Mouse (Mus musculus): ENCODE data around the gene Cops7a. TPM values are rescaled to one million over a fixed set of nuclear protein-coding genes. Genes with fewer than 3 reads are reported as not detected.

The Cops7a gene
- polyA plus RNA-seq, 1 experiment from 2014 or later, result 141 TPM

- peaks cover 39% of the 10 kb centered on the region for H3K27me3 ChIP-seq (ENCODE audit: low read depth, poor library complexity, severe bottlenecking)
- H3K4me1 ChIP-seq, result peaks cover 70% of the 10 kb centered on the region
- H3K4me3 ChIP-seq, result 0 out of 2 replicates have a peak overlapping the region, but pooled peaks have one; percentile 6
- WGBS, result 78% methylated on average over 14 of the region's 14 CpGs
- DNase-seq (ENCODE audit: low spot score), result no peak
- H3K9me3 ChIP-seq (replicated peaks), result no peaks in the 10 kb centered on the region
- peak overlapping the region; percentile 19; the same call in 1 of the 2 replicates for H3K27ac ChIP-seq
- H3K36me3 ChIP-seq, result peaks cover 30% of the 10 kb centered on the region
Measured at GRCm38 (mm10) chr6:124913721-124914285, 51.5 kb downstream of the Cops7a start.

GRCm38 (mm10) chr6:124913214-124913613, 52.1 kb downstream of the Cops7a start:
- DNase-seq (ENCODE audit: low spot score), result no peak
- H3K4me1 ChIP-seq, result peaks cover 64% of the 10 kb centered on the region
- H3K27me3 ChIP-seq (ENCODE audit: low read depth, poor library complexity, severe bottlenecking), result peaks cover 45% of the 10 kb centered on the region
- 0 out of 2 replicates have a peak overlapping the region, but pooled peaks have one; percentile 6 for H3K4me3 ChIP-seq
- H3K27ac ChIP-seq, result no peak overlapping the region
- WGBS, result 80% methylated on average over 6 of the region's 6 CpGs
- H3K36me3 ChIP-seq, result peaks cover 30% of the 10 kb centered on the region
- no peaks in the 10 kb centered on the region for H3K9me3 ChIP-seq (replicated peaks)

- Histone ChIP-seq H3K9me3 (replicated peaks) (no peaks in the 10 kb centered on the region), H3K4me3 (0 out of 2 replicates have a peak within 1 kb of the TSS, but pooled peaks have one; percentile 6), H3K27me3 (ENCODE audit: low read depth, poor library complexity, severe bottlenecking) (peaks cover 48% of the 10 kb centered on the region), H3K4me1 (peaks cover 52% of the 10 kb centered on the region), H3K27ac (peak within 1 kb of the TSS; percentile 84; the same call in 1 of the 2 replicates), H3K36me3 (peaks cover 30% of the 10 kb centered on the region)
- WGBS, result 14% methylated on average over 13 of the region's 13 CpGs
- DNase-seq (ENCODE audit: low spot score), result no peak
Measured at GRCm38 (mm10) chr6:124911533-124912218, 53.7 kb downstream of the Cops7a start, which contains the start of gene Lag3. Gene Lag3 (minus strand): TSS chr6:124911705.

- H3K4me3 ChIP-seq, result peak overlapping the region; percentile 45
- H3K4me1 ChIP-seq, result peaks cover 43% of the 10 kb centered on the region
- WGBS, result 2% methylated on average over 32 of the region's 32 CpGs
- H3K9me3 ChIP-seq (replicated peaks), result no peaks in the 10 kb centered on the region
- DNase-seq (ENCODE audit: low spot score), result peak; percentile 64
- peaks cover 28% of the 10 kb centered on the region for H3K36me3 ChIP-seq
- peaks cover 48% of the 10 kb centered on the region for H3K27me3 ChIP-seq (ENCODE audit: low read depth, poor library complexity, severe bottlenecking)
- peak overlapping the region; percentile 84 for H3K27ac ChIP-seq
Measured at GRCm38 (mm10) chr6:124910032-124910431, 55.3 kb downstream of the Cops7a start.

Other genes with a start within 250 kb of the Cops7a start
- gene Ptpn6, start 226.8 kb downstream of the Cops7a start, polyA plus RNA-seq (2016; fragmentation: Nextera tagmentation; extraction: Ambion mirVana), result 6.2 and 7.6 TPM in 2 replicates
- 384 and 460 TPM in 2 replicates for gene Grcc10, start 224.2 kb downstream of the Cops7a start, polyA plus RNA-seq (2016; fragmentation: Nextera tagmentation; extraction: Ambion mirVana)
- not detected in 2 replicates for gene Gm45234, start 209.5 kb downstream of the Cops7a start, polyA plus RNA-seq (2016; fragmentation: Nextera tagmentation; extraction: Ambion mirVana)
- 12.9 and 14.8 TPM in 2 replicates for gene Atn1, start 209.0 kb downstream of the Cops7a start, polyA plus RNA-seq (2016; fragmentation: Nextera tagmentation; extraction: Ambion mirVana)
- gene Eno2, start 195.9 kb downstream of the Cops7a start, polyA plus RNA-seq (2016; fragmentation: Nextera tagmentation; extraction: Ambion mirVana), result 0.69 and 1.5 TPM in 2 replicates
- gene Lrrc23, start 185.8 kb downstream of the Cops7a start, polyA plus RNA-seq (2016; fragmentation: Nextera tagmentation; extraction: Ambion mirVana), result 0.35 and 0.68 TPM in 2 replicates
- gene Spsb2, start 156.9 kb downstream of the Cops7a start, polyA plus RNA-seq (2016; fragmentation: Nextera tagmentation; extraction: Ambion mirVana), result 4.7 and 6.9 TPM in 2 replicates
- gene Tpi1, start 151.2 kb downstream of the Cops7a start, polyA plus RNA-seq (2016; fragmentation: Nextera tagmentation; extraction: Ambion mirVana), result 831 and 927 TPM in 2 replicates
- 200 and 209 TPM in 2 replicates for gene Usp5, start 136.1 kb downstream of the Cops7a start, polyA plus RNA-seq (2016; fragmentation: Nextera tagmentation; extraction: Ambion mirVana)
- gene Cdca3, start 136.0 kb downstream of the Cops7a start, polyA plus RNA-seq (2016; fragmentation: Nextera tagmentation; extraction: Ambion mirVana), result 243 and 250 TPM in 2 replicates
- gene Gnb3, start 125.3 kb downstream of the Cops7a start, polyA plus RNA-seq (2016; fragmentation: Nextera tagmentation; extraction: Ambion mirVana), result 0.34 and 0.35 TPM in 2 replicates
- gene P3h3, start 107.8 kb downstream of the Cops7a start, polyA plus RNA-seq (2016; fragmentation: Nextera tagmentation; extraction: Ambion mirVana), result 17.3 and 26.8 TPM in 2 replicates
- 0.59 and 1.2 TPM in 2 replicates for gene Gpr162, start 101.6 kb downstream of the Cops7a start, polyA plus RNA-seq (2016; fragmentation: Nextera tagmentation; extraction: Ambion mirVana)
- gene Cd4, start 77.3 kb downstream of the Cops7a start, polyA plus RNA-seq (2016; fragmentation: Nextera tagmentation; extraction: Ambion mirVana), result not detected in 2 replicates
- gene Lag3, start 53.8 kb downstream of the Cops7a start, polyA plus RNA-seq (2016; fragmentation: Nextera tagmentation; extraction: Ambion mirVana), result 0.88 and 1.6 TPM in 2 replicates
- 144 and 208 TPM in 2 replicates for gene Ptms, start 45.4 kb downstream of the Cops7a start, polyA plus RNA-seq (2016; fragmentation: Nextera tagmentation; extraction: Ambion mirVana)
- gene Mlf2, start 34.2 kb downstream of the Cops7a start, polyA plus RNA-seq (2016; fragmentation: Nextera tagmentation; extraction: Ambion mirVana), result 428 and 433 TPM in 2 replicates
- gene Pianp, start 31.2 kb upstream of the Cops7a start, polyA plus RNA-seq (2016; fragmentation: Nextera tagmentation; extraction: Ambion mirVana), result 0.40 and 1.4 TPM in 2 replicates
- gene Zfp384, start 43.6 kb upstream of the Cops7a start, polyA plus RNA-seq (2016; fragmentation: Nextera tagmentation; extraction: Ambion mirVana), result 12.8 and 15.2 TPM in 2 replicates
- 121 and 145 TPM in 2 replicates for gene Ing4, start 74.2 kb upstream of the Cops7a start, polyA plus RNA-seq (2016; fragmentation: Nextera tagmentation; extraction: Ambion mirVana)
- gene Acrbp, start 84.2 kb upstream of the Cops7a start, polyA plus RNA-seq (2016; fragmentation: Nextera tagmentation; extraction: Ambion mirVana), result 10.1 and 13.0 TPM in 2 replicates
- gene Lpar5, start 102.4 kb upstream of the Cops7a start, polyA plus RNA-seq (2016; fragmentation: Nextera tagmentation; extraction: Ambion mirVana), result 0.14 and 0.18 TPM in 2 replicates
- gene Chd4, start 130.4 kb upstream of the Cops7a start, polyA plus RNA-seq (2016; fragmentation: Nextera tagmentation; extraction: Ambion mirVana), result 104 and 109 TPM in 2 replicates
- gene Nop2, start 166.4 kb upstream of the Cops7a start, polyA plus RNA-seq (2016; fragmentation: Nextera tagmentation; extraction: Ambion mirVana), result 94.6 and 119 TPM in 2 replicates
- gene Iffo1, start 179.7 kb upstream of the Cops7a start, polyA plus RNA-seq (2016; fragmentation: Nextera tagmentation; extraction: Ambion mirVana), result 10.9 and 15.5 TPM in 2 replicates
- gene Gapdh, start 200.9 kb upstream of the Cops7a start, polyA plus RNA-seq (2016; fragmentation: Nextera tagmentation; extraction: Ambion mirVana), result 2,585 and 3,112 TPM in 2 replicates
- gene Ncapd2, start 226.2 kb upstream of the Cops7a start, polyA plus RNA-seq (2016; fragmentation: Nextera tagmentation; extraction: Ambion mirVana), result 285 and 288 TPM in 2 replicates
- gene Mrpl51, start 226.3 kb upstream of the Cops7a start, polyA plus RNA-seq (2016; fragmentation: Nextera tagmentation; extraction: Ambion mirVana), result 213 and 231 TPM in 2 replicates